Mouse (Mus musculus) spleen, postnatal 10 days (tissue): ENCODE results near the gene Ube2o.
"Not testable (repeated sequence)": the region's sequence is repeated elsewhere in the genome, so short reads cannot be mapped to it uniquely, and the experiment has no call there.

Experiments used
- DNase-seq, 2 experiments: peaks; one replicate each; pipeline ENCODE4 v3.0.0; 2021 to 2022; ENCODE audit warnings: low spot score in 2 of 2

The Ube2o gene

DNA sequence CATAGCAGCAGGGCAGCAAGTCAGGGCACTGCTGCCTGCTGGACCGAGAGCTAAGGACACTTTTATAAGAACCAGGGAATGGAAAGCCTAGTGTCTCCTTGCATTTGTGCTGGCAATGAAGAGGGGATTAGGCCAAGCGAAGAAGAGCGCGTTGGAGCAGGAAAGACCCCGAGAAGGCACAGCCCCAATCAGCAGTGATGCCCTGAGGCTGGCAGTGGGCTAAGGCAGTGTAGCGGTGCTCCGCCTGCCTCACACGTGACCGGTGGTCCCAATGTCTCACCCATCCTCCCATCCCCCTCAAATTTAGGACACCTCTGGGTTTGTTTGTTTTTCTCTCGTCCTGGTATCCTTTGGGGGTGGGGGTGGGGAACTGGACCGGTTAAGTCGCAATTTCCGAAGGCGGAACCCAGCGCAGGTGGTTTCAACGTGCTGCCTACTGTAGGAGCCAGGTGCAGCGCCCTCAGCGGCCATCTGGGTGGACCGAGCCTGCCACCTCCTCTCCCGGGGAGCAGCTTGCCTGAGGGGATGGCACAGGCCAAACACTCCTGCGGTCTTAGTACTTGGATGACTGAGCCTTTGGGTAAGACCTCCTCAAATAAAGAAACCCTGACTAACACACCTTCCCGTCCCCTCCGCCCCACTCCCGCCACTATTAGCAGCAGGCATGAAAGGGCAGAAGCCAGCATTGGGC, 65.8 kb downstream of the Ube2o start:
- DNase-seq: no peak

DNA sequence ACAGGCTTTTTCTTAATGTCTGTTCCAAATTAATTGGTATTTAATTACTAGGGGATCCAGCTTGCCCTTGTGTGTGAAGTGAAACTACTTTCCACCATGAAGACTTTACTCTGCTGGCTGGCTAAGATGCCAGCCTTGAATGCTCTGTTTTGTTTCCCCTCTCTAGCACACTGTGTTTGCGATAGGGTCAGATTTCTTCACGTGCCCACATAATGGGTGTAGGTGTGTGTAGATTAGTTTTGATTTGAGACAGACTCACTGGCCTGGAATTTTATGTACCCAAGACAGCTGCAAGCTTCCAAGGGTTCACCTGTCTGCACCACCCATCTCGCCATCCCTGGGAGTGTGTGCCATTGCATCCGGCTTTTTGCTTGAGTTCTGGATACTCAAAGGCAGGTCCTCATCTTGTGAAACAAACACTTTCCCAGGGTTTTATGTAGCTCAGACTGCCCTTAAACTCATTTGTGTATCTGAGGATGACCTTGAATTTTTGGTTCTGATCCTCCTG, 67.7 kb downstream of the Ube2o start:
- DNase-seq: no peak

DNA sequence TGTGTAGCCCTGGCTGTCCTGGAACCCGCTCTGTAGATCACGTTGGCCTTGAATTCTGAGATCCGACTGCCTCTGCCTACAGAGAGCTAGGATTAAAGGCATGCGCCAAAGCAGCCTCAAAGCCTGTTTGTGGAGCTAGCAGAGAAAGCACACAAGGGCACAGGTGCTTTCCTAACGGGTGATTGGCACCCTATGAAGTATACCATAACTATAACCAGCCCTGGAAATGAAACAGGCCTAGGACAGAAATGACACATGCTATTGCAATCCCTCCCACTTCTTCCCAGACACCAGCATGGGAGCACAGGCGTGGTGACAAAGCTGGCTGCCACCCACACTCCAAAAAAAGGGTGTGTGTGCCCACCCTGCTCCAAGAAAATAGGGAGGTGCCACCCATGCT, 68.3 kb downstream of the Ube2o start:
- no peak for DNase-seq

DNA sequence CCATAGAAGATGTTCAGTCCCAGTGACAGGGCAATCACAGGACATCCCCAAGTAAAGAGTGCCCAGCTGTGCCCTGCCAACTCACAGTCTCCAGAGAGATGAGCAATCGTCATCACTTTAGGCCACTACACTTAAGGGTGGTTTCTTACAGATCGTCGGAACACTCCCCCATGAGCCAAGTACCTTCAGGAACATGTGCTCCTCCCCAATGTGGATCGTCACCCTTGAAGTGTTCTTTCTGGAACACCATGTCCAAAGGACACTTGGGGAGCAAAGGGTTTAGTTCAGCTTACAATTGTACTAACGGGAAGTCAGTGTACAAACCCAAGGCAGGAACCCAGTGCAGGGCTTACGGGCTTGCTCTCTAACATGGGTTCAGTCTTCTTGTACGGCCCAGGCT, 69.1 kb downstream of the Ube2o start:
- no peak for DNase-seq

DNA sequence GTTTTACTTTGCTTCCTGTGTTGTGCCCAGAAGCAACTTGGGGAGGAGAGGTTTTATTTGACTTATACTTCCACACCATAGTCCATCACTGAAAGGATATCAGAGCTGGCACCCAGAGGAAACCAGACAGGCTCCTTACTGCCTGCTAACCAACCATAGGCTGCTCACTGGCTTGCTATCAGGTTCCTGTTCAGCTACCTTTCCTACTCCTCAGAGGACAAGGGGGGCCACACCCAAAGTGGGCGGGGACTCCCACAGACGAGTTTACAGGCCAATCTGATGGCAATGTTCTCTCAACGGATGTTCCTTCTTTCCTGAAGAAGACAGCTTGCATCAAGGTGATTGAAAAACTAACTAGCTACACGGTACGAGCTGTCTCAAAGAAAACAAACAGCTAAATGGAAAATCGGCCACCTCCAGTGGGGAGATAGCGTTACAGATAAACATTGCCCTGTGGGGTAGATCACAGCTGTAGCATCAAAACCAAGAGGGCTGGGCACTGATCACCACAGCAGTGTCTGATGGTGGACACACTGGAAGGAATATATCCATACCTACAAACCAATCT, 69.9 kb downstream of the Ube2o start:
- DNase-seq: peak in 1 of 2 experiments; percentile 63

DNA sequence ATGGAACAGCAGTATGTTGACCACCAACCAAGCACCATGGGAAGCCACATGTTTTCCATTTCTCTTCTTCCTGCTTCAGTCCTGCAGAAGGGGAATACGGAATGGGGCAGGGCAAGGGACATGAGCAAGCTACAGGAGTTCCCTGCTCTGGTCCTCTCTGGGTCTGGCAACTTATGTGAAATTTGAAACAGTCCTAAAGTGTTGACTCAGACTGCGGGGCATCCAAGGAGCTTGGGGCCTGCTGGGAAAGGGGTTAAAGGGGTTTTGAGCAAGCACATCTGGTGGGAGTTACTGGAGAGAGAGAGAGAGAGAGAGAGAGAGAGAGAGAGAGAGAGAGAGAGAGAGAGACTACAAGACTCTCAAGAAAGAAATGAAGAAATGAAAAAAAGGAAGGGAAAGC, 72.6 kb downstream of the Ube2o start:
- DNase-seq: no peak

DNA sequence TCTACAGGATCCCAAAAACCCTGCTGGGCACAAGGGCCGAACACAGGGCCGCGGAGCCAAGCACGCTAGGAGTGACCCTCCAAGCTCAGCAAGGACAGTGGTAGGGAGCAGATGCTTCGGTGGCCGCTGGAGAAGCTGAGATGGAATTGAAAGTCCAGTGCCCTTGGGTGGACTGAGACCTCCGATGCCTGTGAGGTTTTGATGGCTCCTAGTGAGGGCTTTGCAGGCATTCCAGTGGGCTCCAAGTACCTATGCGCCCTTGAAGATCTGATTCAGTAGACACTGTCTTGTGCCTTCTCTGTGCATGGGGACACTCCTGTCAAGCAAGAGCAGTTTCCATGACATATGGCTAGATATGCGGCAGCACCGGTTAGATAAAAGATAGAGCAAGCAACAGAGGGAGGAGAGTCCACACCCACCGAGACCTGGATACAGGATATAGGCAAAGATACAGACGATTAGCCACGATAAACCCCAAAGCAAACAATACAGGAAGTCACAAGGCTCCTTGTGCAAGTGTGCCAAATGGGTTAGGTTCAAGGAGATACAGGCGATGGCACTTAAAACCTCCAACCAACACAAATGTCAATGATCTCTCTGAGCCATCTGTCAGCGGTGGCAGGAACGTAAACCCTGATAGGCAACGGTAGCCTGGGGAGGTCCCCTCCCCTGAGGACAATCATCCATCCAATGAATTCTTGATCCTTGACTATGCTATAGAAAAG, 74.9 kb downstream of the Ube2o start:
- DNase-seq: peak; percentile 30 to 56

DNA sequence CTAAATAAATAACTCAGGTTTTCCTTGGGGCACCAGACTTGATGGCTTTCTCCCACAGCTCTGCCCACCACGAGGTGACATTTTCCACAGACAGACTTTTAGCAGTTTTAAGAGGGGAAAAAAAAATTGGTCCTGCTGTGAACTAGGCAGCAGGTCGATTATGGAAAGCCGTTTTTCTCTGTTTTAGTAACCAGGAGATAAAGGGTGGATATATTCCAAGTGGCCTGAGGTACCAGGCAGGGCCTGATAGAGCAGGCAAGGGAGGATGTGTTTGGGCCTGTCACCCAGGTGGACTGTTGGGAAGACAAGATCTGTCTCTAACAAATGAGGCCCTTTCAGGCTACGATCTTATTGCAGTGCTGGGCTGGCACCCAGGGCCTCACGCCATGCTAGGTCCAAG, 75.7 kb downstream of the Ube2o start:
- no peak for DNase-seq

DNA sequence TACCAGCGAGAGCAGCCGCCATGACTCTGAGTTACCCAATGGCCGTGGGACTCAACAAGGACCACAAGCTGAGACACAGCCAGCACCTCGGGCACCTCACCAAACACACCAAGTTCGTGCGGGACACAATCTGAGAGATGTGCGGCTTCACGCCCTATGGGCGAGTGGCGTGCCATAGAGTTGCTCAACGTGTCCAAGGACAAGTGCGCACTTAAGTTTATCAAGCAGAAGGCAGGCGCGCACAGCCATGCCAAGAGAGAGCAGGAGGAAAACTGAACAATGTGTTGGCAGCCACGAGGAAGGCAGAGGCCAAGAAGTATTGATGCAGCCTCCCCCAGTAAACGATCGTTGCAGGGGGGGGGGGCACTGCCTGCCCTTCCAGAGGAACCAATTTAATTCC, 76.7 kb downstream of the Ube2o start:
- no peak for DNase-seq

DNA sequence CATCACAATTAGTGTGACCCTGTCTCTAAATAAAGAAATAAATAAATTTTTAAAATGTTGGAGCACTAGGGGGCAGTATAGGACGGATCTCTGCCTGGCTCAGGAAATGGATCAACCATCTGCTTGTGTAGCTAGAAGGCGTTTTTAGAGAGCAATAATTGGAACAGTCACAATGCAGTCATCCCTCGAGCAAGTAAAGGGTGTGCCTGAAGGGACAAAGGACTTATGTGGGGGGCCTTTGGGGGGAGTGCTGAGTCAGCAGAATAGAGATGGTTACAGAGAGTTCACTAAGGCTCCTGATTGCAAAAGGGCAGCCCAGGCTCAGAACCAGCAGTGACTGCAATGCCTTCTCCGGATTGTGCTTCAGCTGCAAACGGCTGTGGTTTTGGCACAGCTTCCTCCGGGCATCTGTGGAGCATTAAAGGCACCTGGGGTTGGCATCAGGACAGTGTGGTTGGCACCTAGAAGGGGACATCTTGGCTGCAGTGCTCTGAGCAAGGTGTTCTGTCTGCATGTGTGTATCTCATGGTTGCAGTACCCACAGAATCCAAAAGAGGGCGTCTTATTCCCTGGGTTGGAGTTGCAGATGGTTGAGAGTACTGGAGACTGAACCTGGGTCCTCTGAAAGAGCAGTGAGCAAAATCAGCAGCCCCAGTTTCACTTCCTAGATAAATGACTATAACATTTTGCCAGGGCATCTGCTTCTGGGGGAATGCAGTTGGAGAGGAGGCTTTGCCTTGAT, 80.1 kb downstream of the Ube2o start:
- peak; percentile 36 for DNase-seq

DNA sequence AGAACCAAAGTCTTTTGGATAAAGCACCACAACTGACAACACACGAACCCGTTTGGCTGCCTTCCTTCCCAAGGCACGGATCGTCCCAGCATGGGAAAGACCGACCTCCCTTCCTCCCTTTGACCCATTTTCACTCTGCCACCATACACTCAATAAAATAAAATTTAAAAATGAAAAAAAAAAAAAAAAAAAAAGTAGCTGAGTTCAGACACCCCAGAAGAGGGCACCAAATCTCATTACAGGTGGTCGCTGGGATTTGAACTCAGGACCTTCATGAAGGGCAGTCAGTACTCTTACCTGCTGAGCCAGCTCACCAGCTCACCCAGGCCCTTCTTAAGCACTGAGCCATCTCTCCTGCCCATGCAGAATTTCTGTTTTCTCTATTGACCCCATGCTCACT, 82.2 kb downstream of the Ube2o start:
- DNase-seq: no peak

DNA sequence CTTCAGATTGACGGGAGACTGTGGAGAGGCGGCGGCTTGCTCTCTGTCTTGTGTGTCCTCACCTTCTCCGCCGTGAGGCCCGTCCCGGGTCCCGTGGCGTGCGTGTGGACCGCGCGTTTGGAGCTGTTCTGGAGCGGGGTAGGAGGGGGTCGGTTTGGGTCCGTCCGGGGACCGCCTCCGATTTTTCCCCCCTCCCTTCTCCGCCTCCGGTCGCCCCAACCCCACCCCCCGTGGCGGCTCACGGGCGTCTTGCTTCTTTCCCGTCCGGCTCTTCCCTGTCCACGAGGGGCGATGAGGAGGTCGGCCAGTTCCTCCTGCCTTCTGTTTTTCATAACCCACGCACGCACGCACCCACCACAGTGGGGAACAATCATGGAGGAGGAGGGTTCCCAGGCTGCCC, 82.7 kb downstream of the Ube2o start:
- no peak for DNase-seq

DNA sequence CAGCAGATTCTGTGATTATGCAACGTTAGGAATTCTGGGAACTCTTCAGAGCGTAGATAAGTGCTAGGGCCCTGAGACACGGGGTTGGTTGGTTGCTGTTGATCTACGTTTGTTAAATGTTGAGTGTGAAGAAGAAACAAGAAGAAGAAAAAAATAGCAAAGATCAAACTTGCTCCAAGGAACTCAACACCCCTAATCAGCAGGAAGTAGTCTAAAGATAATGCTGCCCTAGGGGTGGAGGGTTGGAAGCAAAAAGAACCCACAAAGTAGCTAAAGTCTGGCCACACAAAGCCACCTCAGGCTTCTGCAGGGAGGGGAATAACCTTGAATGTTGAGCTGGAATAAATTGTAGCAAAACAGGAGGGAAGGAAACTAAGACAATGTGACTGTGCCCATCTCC, 83.9 kb downstream of the Ube2o start:
- no peak for DNase-seq

DNA sequence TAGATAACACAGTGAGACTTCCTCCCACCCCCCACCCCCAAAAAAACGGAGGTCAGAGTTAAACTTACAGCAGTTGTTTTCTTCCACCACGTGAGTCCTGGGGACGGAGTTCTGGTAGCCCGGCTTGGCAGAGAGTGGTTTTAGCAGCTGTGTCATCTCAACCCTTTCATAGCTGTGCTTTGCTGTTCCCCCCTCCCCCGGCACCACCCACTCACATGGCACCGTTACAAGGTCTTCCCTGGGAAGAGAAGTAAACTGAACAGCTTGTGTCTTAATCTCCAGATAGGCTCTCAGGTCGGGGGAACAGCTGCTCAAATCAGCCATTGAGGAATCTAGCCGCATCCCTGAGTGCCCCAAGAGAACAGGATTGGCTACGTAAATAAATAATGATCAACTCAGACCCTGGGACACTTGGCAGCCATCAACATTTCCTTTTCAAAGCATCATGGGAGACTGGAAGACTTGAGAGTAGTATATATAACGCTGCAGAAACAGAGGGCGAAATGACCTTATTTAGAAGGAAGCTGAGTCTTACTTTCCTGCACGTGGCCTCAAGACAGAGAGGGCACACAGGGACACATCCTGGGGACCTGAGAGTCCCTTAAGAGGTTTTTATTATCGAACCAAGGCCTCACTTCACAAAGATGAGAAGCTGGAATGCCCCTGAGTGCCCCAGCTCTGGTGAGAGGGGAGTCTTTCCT, 86.6 kb downstream of the Ube2o start:
- DNase-seq: no peak

DNA sequence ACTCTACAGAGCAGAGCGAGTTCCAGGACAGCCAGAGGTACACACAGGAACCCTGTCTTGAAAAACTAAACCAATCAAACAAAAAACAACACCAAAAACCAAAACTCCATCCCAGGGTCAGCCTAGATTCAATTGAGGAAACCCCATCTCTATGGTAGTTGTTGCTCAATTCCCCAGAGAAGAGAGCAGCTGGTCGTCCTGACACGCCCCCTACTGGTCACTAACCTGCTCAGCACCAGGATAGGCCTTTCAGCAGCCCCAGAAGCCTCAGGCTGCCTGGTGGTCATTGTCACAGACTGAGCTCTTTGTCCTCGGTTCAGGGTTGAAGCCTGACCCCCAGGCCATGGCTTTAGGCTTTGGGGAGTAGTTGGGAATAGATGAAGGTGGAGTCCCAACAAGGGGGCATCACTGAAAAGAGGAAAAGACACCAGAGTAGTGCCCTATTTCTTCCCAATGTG, 87.4 kb downstream of the Ube2o start, which contains the start of gene Prpsap1:
Gene Prpsap1, minus strand, starts transcription at position 408 of the 458 bp plus-strand sequence.
- DNase-seq: peak; percentile 44 to 74

DNA sequence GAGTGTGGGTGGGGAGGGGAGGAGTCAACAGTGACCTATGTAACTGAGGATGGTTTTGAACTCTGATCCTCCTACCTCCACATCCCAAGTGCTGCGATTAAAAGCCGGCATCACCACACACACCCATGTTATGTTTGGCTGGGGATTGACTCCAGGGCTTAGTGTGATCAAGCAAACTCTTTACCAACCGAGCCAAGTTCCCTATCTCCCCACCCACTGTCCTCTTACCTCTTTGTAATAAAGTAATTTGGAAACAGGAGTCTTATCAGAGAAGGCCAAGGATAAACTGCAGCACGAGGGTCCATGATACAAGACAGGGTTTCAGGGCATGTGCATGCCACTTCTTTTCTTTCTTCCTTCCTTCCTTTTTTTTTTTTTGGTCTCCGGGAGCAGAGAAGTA, 88.1 kb downstream of the Ube2o start:
- no peak for DNase-seq

DNA sequence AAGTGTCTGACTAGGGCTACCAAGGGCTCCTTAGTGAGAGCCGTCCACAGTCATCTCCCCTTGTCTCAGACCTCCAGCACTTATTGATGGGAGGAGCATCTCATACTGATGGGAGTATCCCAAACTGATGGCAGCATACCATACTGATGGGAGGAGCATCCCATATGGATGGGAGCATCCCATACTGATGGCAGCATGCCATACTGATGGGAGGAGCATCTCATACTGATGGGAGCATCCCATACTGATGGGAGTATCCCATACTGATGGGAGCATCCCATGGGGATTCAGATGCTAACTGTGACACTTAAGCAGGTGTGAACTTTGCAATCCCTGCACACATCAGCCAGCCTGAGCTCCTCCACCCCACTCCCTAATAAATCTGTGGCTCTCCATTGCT, 88.7 kb downstream of the Ube2o start:
- not testable (repeated sequence) for DNase-seq

DNA sequence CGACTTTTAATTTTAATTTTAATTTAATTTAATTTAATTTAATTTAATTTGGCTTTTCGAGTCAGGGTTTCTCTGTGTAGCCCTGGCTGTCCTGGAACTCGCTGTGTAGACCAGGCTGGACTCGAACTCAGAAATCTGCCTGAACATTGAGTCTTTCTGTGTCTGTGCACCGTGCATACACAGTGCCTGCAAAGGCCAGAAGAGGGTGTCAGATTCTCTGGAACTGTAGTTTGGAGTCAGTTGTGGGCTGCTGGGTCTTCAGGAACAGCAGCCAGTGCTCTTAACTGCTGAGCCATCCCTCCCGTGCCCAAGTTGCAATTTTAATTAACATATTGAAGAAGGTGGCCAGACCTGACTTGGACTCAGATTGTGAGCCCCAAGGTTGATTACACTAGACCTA, 89.9 kb downstream of the Ube2o start:
- no peak for DNase-seq

DNA sequence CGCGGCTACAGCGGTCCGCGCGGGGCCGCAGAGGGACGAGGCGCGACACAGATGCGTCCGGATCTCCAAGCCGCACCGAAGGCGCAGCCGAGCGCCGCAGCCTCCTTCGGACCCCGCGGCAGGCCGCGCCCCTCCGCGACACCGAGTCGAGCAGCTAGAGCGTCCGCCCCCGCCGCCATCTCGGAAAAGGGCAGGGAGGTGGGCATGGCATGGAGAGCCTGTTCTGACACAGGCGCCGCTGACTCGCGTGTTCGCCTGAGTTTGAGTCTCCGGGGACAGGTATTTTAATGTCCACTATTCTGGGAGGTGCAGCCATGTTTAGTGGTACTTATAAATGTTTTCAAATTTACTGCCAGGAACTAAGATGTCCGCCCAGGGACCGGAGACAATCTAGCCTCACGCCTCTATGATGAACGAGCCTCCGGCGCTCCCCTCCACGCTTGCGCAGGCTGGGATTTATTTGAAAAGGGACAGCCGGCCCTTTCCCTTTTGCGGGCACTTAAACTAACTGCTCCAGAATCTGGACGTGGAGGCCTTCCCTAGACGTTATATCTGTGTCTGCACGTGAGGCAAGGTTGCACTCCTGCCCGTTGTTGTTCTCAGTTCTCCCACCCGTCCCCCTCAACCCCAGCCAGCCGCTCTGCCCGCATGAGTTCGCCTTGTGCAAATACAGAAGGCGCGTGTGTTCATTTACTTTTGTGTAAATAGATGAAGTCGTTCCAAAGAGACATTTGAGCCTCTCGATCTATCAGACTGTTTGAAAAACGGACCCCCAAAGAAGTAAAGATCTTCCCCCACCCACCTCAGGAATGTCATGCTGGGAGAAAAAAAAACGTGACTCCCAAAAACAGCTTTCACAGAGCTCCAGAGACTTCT, 90.8 kb downstream of the Ube2o start:
- peak; percentile 90 to 93 for DNase-seq

DNA sequence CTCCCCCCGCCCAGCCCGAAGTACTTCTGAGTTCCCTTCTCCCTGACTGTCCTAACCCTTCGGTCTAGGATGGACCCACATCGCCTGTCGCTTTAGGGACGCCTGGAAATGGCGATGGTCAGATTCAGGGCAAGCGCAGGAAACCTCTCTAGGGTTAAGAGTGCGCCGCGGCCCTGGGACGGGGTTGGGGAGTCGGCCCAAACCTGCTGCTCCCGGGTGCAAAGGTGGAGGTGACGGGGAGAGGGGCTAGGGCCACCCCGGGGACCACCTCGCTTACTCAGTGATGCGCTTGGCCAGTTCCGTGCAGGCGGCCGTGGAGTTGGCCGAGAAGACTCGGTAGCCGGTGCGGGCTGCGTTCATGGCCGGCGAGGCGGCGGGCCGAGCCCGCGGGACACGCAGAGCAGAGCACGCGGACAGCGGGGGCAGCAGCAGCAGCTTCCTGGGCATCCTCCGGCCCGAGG, 91.4 kb downstream of the Ube2o start:
- DNase-seq: no peak
